Mouse (Mus musculus): ENCODE data around the gene Pex5l. TPM values are rescaled to one million over a fixed set of nuclear protein-coding genes. Genes with fewer than 3 reads are reported as not detected.

Pex5l gene
- polyA plus RNA-seq, 1 experiment, result 0.70 TPM

DNA sequence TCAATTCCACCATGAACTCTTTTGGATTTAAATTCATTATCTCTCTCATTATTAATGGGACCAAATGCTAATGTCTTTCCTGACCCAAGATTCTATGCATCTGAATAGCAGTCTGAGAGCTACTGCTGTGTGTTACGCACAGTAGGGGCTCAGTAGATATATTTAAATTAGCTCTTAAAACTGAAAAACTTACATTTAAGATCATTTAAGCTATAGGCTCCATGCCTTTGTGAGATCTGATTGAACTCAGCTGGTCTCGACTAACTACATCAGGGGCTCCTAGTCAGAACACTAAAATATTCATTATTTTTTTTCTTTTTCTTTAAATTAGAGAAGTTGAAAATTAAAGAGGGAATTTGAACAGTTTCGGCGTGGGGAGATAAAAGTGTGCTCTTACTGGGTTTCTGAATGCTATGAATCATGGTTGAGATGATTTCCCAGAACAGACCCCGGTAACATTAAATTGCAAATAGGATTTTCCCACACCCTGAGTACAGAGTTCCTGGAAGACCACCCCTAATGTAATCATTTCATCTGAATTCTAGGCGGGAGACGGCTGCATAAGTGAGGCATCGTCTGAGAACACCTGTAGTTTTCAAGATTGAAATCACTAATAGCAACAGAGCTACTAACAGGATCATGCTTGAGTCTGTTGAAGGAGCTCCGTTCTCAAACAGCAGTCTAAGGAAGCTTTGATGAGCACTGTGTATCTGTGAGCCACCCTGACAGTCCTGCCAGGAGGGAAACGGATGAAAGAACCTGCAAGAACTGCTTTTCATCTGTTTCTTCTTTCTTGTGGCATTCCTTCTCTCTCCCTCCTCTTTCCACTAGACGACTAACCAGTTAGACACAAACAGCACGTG lies 151.1 kb downstream of the Pex5l start:
- Histone ChIP-seq H3K36me3 (ENCODE audit: control insufficient read depth, insufficient read depth, low read length) (no peaks in the 10 kb centered on the region), H3K27ac (ENCODE audit: insufficient read depth, low read depth, low read length) (no peak overlapping the region), H3K4me3 (ENCODE audit: low read depth, low read length) (no peak overlapping the region), H3K27me3 (ENCODE audit: control insufficient read depth, insufficient read depth, low read length) (no peaks in the 10 kb centered on the region), H3K4me1 (ENCODE audit: control insufficient read depth, insufficient read depth, insufficient read length, low read length) (no peaks in the 10 kb centered on the region)
- WGBS, result 72% methylated on average over 12 of the region's 12 CpGs
- no peak for TF ChIP-seq CTCF (IDR thresholded peaks at IDR 0.05; ENCODE audit: extremely low read depth, insufficient read length, insufficient replicate concordance, low read depth, low read length)
- TF ChIP-seq POLR2A (IDR thresholded peaks at IDR 0.05; ENCODE audit: low read depth, low read length), result no peak

DNA sequence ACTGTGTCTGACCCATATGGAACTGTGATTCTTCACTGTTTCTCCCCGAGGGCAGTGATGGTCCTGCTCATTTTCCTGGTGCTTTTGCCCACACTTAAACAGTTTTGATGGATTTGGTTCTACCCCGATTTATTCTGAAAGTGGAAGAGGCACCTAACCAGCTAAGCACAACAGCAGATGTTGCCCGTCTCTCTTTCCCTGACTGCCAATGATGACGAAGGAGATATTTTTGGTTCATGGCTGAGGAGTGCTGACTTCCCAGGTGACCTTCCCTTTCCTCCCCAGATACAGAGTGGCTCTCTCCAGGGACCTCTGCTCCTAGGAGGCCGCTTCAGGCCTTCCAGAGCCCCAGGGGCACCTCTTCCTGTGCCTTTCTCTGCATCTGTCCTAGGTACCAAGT lies 155.2 kb downstream of the Pex5l start:
- H3K27me3 ChIP-seq (ENCODE audit: control insufficient read depth, insufficient read depth, low read length), result no peaks in the 10 kb centered on the region
- H3K4me1 ChIP-seq (ENCODE audit: control insufficient read depth, insufficient read depth, insufficient read length, low read length), result no peaks in the 10 kb centered on the region
- H3K4me3 ChIP-seq (ENCODE audit: low read depth, low read length), result no peak overlapping the region
- WGBS, result 64% methylated on average over 5 of the region's 5 CpGs
- no peaks in the 10 kb centered on the region for H3K36me3 ChIP-seq (ENCODE audit: control insufficient read depth, insufficient read depth, low read length)
- TF ChIP-seq POLR2A (IDR thresholded peaks at IDR 0.05; ENCODE audit: low read depth, low read length), result no peak
- TF ChIP-seq CTCF (IDR thresholded peaks at IDR 0.05; ENCODE audit: extremely low read depth, insufficient read length, insufficient replicate concordance, low read depth, low read length), result no peak
- no peak overlapping the region for H3K27ac ChIP-seq (ENCODE audit: insufficient read depth, low read depth, low read length)

DNA sequence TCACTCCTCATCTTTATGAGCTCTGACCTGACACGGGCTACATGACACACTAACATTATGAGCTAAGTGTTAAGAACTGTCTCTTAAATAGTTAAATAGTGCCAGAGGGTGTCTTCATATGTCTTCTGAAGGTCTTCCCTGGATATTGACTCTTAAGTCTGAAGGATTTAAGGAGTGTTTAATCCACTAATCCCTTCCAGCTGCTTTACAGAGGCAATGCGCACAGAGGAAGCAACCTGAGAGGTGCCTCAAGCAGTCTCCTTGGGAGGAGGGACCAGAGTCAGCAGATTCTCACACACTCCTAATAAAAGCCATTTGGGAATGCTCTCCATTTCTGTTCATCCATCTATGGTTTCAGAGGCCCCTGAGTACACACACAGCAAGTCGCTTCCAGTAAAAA lies 157.9 kb downstream of the Pex5l start:
- Histone ChIP-seq H3K4me1 (ENCODE audit: control insufficient read depth, insufficient read depth, insufficient read length, low read length) (no peaks in the 10 kb centered on the region), H3K27me3 (ENCODE audit: control insufficient read depth, insufficient read depth, low read length) (no peaks in the 10 kb centered on the region), H3K36me3 (ENCODE audit: control insufficient read depth, insufficient read depth, low read length) (no peaks in the 10 kb centered on the region), H3K27ac (ENCODE audit: insufficient read depth, low read depth, low read length) (no peak overlapping the region), H3K4me3 (ENCODE audit: low read depth, low read length) (no peak overlapping the region)
- TF ChIP-seq POLR2A (IDR thresholded peaks at IDR 0.05; ENCODE audit: low read depth, low read length) (no peak), CTCF (IDR thresholded peaks at IDR 0.05; ENCODE audit: extremely low read depth, insufficient read length, insufficient replicate concordance, low read depth, low read length) (no peak)
- WGBS, result 67% methylated on average over 3 of the region's 3 CpGs

DNA sequence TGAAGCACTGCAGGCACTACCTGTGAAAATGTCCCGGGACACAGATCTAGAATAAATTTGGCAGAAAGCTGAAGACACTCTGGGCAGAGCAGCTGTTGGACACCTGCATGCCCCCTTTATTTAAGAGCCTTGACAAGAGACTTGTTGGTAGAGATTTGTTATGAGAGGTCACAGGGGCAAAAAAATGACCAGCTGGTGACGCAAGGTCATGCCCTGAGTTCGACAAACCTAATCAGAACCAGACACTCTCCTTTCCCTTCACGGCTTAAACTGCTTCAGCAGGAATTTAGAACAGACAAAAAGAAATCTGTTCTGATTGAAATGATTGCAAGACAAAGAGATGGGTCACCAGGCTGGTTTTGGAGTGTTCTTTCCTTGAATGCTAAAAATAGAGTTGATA lies 163.1 kb downstream of the Pex5l start:
- no peaks in the 10 kb centered on the region for H3K36me3 ChIP-seq (ENCODE audit: control insufficient read depth, insufficient read depth, low read length)
- no peaks in the 10 kb centered on the region for H3K27me3 ChIP-seq (ENCODE audit: control insufficient read depth, insufficient read depth, low read length)
- no peak overlapping the region for H3K4me3 ChIP-seq (ENCODE audit: low read depth, low read length)
- no peak for TF ChIP-seq CTCF (IDR thresholded peaks at IDR 0.05; ENCODE audit: extremely low read depth, insufficient read length, insufficient replicate concordance, low read depth, low read length)
- no peak overlapping the region for H3K27ac ChIP-seq (ENCODE audit: insufficient read depth, low read depth, low read length)
- no peaks in the 10 kb centered on the region for H3K4me1 ChIP-seq (ENCODE audit: control insufficient read depth, insufficient read depth, insufficient read length, low read length)
- WGBS, result 69% methylated on average over 4 of the region's 4 CpGs

DNA sequence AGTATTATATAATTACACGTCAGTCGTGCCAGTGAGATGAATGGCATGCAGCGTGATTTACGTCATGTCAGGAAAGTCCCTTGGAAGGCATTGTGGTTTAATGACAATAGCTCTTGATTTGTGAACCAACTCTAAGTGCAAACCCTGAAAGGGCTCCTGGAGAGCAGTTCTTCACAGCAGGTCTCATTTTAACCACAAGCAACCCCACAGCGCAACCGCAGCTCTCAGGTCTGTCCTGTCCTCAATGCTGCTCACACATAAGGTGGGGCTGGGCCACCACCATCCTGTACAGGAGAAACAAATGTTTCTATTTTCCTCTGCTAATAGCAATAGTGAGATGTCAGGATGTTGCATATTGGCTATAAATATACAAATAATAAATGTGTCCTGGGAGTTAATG lies 163.8 kb downstream of the Pex5l start:
- Histone ChIP-seq H3K27ac (ENCODE audit: insufficient read depth, low read depth, low read length) (no peak overlapping the region), H3K36me3 (ENCODE audit: control insufficient read depth, insufficient read depth, low read length) (no peaks in the 10 kb centered on the region), H3K4me1 (ENCODE audit: control insufficient read depth, insufficient read depth, insufficient read length, low read length) (no peaks in the 10 kb centered on the region), H3K27me3 (ENCODE audit: control insufficient read depth, insufficient read depth, low read length) (no peaks in the 10 kb centered on the region), H3K4me3 (ENCODE audit: low read depth, low read length) (no peak overlapping the region)
- no peak for TF ChIP-seq POLR2A (IDR thresholded peaks at IDR 0.05; ENCODE audit: low read depth, low read length)
- no peak for TF ChIP-seq CTCF (IDR thresholded peaks at IDR 0.05; ENCODE audit: extremely low read depth, insufficient read length, insufficient replicate concordance, low read depth, low read length)
- WGBS, result 64% methylated on average over 6 of the region's 6 CpGs

DNA sequence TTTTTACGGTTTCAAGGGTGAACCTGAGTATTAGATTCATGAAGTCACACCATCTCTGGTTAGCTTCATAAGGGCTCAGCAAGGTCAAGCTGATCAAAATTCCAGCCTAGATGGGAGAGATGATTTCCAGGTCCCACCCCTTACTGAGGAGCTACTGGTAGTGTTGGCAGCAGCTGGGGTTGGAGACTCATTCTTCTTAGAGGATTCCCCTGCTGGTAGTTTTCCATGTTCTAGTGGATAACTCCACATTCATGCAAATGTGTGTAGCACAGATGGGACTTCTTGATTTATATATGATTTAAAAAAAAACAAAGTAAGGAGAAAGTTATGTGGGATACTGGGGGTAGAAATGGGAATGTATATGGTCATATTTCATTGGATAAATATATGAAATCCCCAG lies 172.8 kb downstream of the Pex5l start:
- TF ChIP-seq POLR2A (IDR thresholded peaks at IDR 0.05; ENCODE audit: low read depth, low read length), result no peak
- no peak for TF ChIP-seq CTCF (IDR thresholded peaks at IDR 0.05; ENCODE audit: extremely low read depth, insufficient read length, insufficient replicate concordance, low read depth, low read length)
- WGBS, result 88% methylated on average over 1 of the region's 1 CpGs
- H3K4me1 ChIP-seq (ENCODE audit: control insufficient read depth, insufficient read depth, insufficient read length, low read length), result no peaks in the 10 kb centered on the region
- H3K4me3 ChIP-seq (ENCODE audit: low read depth, low read length), result no peak overlapping the region
- H3K36me3 ChIP-seq (ENCODE audit: control insufficient read depth, insufficient read depth, low read length), result no peaks in the 10 kb centered on the region
- no peak overlapping the region for H3K27ac ChIP-seq (ENCODE audit: insufficient read depth, low read depth, low read length)
- no peaks in the 10 kb centered on the region for H3K27me3 ChIP-seq (ENCODE audit: control insufficient read depth, insufficient read depth, low read length)

DNA sequence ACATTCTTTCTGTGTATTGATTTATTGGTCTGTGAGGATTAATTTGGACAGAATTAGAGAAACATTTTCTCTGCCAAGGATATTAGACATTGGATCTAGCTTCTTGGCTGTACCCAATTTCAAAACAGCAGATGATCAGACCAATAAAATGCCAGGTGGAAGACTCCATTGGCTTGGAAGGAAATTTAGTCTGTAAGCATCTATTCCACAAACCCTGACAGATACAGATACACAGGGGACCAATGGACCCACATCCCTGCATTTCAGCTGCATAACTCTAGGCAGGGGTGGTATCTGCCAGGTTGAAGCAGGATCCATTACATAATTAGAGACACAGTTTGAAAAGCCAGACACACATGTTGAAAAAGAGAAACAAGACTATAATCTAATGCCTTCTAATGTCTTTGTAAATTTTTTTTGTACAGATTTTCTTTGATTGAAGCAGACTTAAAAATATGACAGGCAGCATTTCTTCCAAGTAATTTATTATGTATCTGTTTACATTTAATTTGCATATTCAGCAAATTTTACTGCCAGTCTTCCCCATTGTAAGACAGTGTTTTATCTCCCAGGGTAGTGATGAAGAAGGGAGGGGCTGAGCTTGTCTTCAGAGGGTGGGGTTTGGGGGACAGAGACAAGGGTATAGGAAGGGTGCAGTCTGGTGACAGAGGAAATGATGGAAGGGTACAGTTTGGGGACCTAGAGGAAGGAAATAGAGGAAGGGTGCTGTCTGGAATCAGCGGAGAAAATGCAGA lies 174.2 kb downstream of the Pex5l start:
- no peaks in the 10 kb centered on the region for H3K27me3 ChIP-seq (ENCODE audit: control insufficient read depth, insufficient read depth, low read length)
- TF ChIP-seq CTCF (IDR thresholded peaks at IDR 0.05; ENCODE audit: extremely low read depth, insufficient read length, insufficient replicate concordance, low read depth, low read length), result no peak
- no peak for TF ChIP-seq POLR2A (IDR thresholded peaks at IDR 0.05; ENCODE audit: low read depth, low read length)
- WGBS, result 79% methylated on average over 1 of the region's 1 CpGs

More for the DNA sequence above, 174.2 kb downstream of the Pex5l start:
- Histone ChIP-seq H3K4me1 (ENCODE audit: control insufficient read depth, insufficient read depth, insufficient read length, low read length) (no peaks in the 10 kb centered on the region), H3K4me3 (ENCODE audit: low read depth, low read length) (no peak overlapping the region), H3K27ac (ENCODE audit: insufficient read depth, low read depth, low read length) (no peak overlapping the region), H3K36me3 (ENCODE audit: control insufficient read depth, insufficient read depth, low read length) (no peaks in the 10 kb centered on the region)

All from small intestine, adult 2 months (tissue).